Comparison of ENCODE assay signal across 15 mouse cellular contexts in the genomic region with DNA sequence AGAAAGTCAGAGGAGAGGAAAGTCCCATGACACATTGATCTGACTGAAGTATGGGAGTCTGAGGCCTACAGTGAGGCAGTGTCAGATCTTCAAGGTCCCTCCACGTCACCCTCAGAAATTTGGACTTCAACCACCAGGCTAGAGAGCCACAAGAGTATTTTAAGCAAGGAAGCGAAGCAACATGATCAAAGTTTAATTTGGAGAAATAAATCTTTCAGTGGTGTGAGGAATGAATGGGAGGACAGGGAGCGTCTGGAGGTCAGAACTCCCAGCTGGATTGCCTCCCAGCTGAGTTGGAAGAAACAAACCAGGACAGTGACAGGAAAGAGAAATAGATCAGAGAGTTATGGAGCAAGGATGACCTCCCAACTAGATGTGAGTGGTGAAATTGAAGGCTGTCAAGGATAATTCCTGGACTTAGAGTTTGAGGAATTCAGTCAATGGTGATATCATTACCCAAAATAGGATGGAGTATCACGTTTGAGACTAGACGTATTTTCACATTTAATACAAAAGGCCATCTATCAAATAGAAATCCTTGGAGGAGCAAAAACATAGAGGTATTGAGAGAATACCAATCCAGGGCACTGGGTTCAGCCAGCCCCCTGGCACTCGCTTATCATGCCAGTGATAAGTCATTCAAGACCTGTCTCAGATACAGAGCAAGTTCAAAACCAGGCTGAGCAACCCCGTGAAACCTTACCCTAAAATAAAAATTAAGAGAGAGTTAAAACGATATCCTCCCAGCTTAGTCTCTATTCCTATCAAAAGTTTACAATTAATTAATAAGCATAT.
A peak's percentile ranks its signal among the peaks of the same experiment; 100 is the strongest.
DNase-seq lines count a peak whose midpoint lies in the region; TF ChIP-seq lines count a peak whose summit lies in the region.
"Had no signal": no experiment of that assay in that cellular context is flagged by ENCODE, and none has a peak within 500 bp of the region (broad histone marks: within the 10 kb centered on the region; RNA-seq: fewer than 3 reads in every experiment).

No protein-coding gene starts in this region.

- H3K27me3 ChIP-seq in midbrain, embryonic 10.5 days (ENCODE audit: low read depth, poor library complexity, severe bottlenecking): no peaks in the 10 kb centered on the region
- H3K27me3 ChIP-seq: hindbrain, embryonic 15.5 days; liver, embryonic 12.5 days; midbrain, embryonic 12.5 days; stomach, embryonic 15.5 days had no signal

- H3K4me1 ChIP-seq in midbrain, embryonic 10.5 days: no peaks in the 10 kb centered on the region
- H3K4me1 ChIP-seq: forebrain, embryonic 10.5 days; hindbrain, embryonic 15.5 days; liver, embryonic 12.5 days; midbrain, embryonic 12.5 days; stomach, embryonic 15.5 days had no signal

- WGBS in midbrain, embryonic 10.5 days: 89% methylated on average over 8 of the region's 8 CpGs

- no peak for DNase-seq in gastrocnemius, adult 2 months
- no peak for DNase-seq in gastrocnemius, adult 8-10 months (ENCODE audit: low spot score in 2 of 2)
- DNase-seq in adrenal gland, postnatal 14 days: peak; percentile 32
- peak; percentile 70 for DNase-seq in kidney, postnatal 10 days
- DNase-seq in lung, postnatal 25 days (ENCODE audit: low spot score): peak; percentile 37
- DNase-seq in urinary bladder, postnatal 10 days (ENCODE audit: low spot score): no peak
- DNase-seq in left cerebral cortex, adult 8-10 months (ENCODE audit: low spot score in 2 of 2): no peak
- no peak for DNase-seq in midbrain, embryonic 10.5 days (ENCODE audit: low spot score)
- DNase-seq: cerebellum, adult 9-10 months; thymus, postnatal 36 days had no signal

- TF ChIP-seq CTCF in gastrocnemius, adult 2 months (IDR thresholded peaks at IDR 0.05): no peak

- intact Hi-C loops in gastrocnemius, adult 2 months (cut with DNase I): no loop called here

- H3K36me3 ChIP-seq in midbrain, embryonic 10.5 days: no peaks in the 10 kb centered on the region
- H3K36me3 ChIP-seq: forebrain, embryonic 10.5 days; hindbrain, embryonic 15.5 days; liver, embryonic 12.5 days; midbrain, embryonic 12.5 days; stomach, embryonic 15.5 days had no signal

- no peak overlapping the region for H3K4me3 ChIP-seq in gastrocnemius, adult 2 months
- no peak overlapping the region for H3K4me3 ChIP-seq in midbrain, embryonic 10.5 days
- H3K4me3 ChIP-seq: forebrain, embryonic 10.5 days; hindbrain, embryonic 15.5 days; liver, embryonic 12.5 days; midbrain, embryonic 12.5 days; stomach, embryonic 15.5 days had no signal

- peak overlapping the region; percentile 40; the same call in 1 of the 2 replicates for H3K27ac ChIP-seq in gastrocnemius, adult 2 months
- H3K27ac ChIP-seq in midbrain, embryonic 10.5 days (replicated peaks): no peak overlapping the region
- H3K27ac ChIP-seq: forebrain, embryonic 10.5 days; hindbrain, embryonic 15.5 days; liver, embryonic 12.5 days; midbrain, embryonic 12.5 days; stomach, embryonic 15.5 days had no signal

- H3K9me3 ChIP-seq in midbrain, embryonic 10.5 days (replicated peaks): no peaks in the 10 kb centered on the region
- H3K9me3 ChIP-seq: forebrain, embryonic 10.5 days; hindbrain, embryonic 15.5 days; liver, embryonic 12.5 days; midbrain, embryonic 12.5 days; stomach, embryonic 15.5 days had no signal

Comparison
In these comparisons a context has a peak if more than half of its experiments do, and no peak if none do; other contexts are left out.
1. DNase-seq: peak in adrenal gland, postnatal 14 days (single experiment), kidney, postnatal 10 days (single experiment) and lung, postnatal 25 days (single experiment); none in gastrocnemius, adult 2 months (single experiment), gastrocnemius, adult 8-10 months (0 of 2), urinary bladder, postnatal 10 days (single experiment), left cerebral cortex, adult 8-10 months (0 of 2) and midbrain, embryonic 10.5 days (single experiment).